ENCODE assay signal across 8 mouse cellular contexts in genomic region chr15:36939153-36939552, GRCm38 (mm10).
DNase-seq lines count a peak whose midpoint lies in the region; ATAC-seq and TF ChIP-seq lines count a peak whose summit lies in the region.

No protein-coding gene starts in this region.

- DNase-seq in heart, postnatal 25 days (ENCODE audit: low spot score) = no peak
- no peak for DNase-seq in forebrain, postnatal 0 days
- DNase-seq in liver, postnatal 0 days = no peak
- no peak for DNase-seq in ovary, adult 18-20 months (ENCODE audit: low spot score)
- DNase-seq in thymus, postnatal 10 days (ENCODE audit: low spot score in 2 of 2) = no peak
- no peak for DNase-seq in adrenal gland, postnatal 10 days

- no peak for TF ChIP-seq EP300 in liver, postnatal 0 days (IDR thresholded peaks at IDR 0.05; ENCODE audit: low read depth)

- H3K36me3 ChIP-seq in heart, embryonic 11.5 days (ENCODE audit: control insufficient read depth, insufficient read depth, low read length) = no peaks in the 10 kb centered on the region
- no peaks in the 10 kb centered on the region for H3K36me3 ChIP-seq in E14TG2a.4 (ENCODE audit: insufficient read depth, low read length)
- H3K36me3 ChIP-seq in forebrain, postnatal 0 days (ENCODE audit: insufficient read depth) = no peaks in the 10 kb centered on the region
- H3K36me3 ChIP-seq in liver, postnatal 0 days (replicated peaks; ENCODE audit: insufficient read depth, low read length) = no peaks in the 10 kb centered on the region

- H3K4me1 ChIP-seq in heart, embryonic 11.5 days (ENCODE audit: control insufficient read depth, insufficient read depth, low read length) = peaks cover 17% of the 10 kb centered on the region; the same call in 1 of the 2 replicates
- H3K4me1 ChIP-seq in E14TG2a.4 (replicated peaks; ENCODE audit: low read depth, low read length) = peaks cover 70% of the 10 kb centered on the region
- peaks cover 23% of the 10 kb centered on the region for H3K4me1 ChIP-seq in forebrain, postnatal 0 days (ENCODE audit: insufficient read depth)
- H3K4me1 ChIP-seq in liver, postnatal 0 days (ENCODE audit: insufficient read depth) = peaks cover 17% of the 10 kb centered on the region

- TF ChIP-seq CTCF in E14TG2a.4 (conservative IDR thresholded peaks at IDR 0.05; ENCODE audit: low read length) = no peak
- no peak for TF ChIP-seq CTCF in forebrain, postnatal 0 days (IDR thresholded peaks at IDR 0.05; ENCODE audit: low read depth)
- TF ChIP-seq CTCF in liver, postnatal 0 days (IDR thresholded peaks at IDR 0.05; ENCODE audit: low read depth) = no peak

- H3K27ac ChIP-seq in heart, embryonic 11.5 days (ENCODE audit: low read depth, low read length) = 0 out of 2 replicates have a peak overlapping the region, but pooled peaks have one; percentile 88
- H3K27ac ChIP-seq in forebrain, postnatal 0 days (ENCODE audit: low read depth, low read length) = peak overlapping the region; percentile 97
- H3K27ac ChIP-seq in liver, postnatal 0 days (ENCODE audit: low read depth) = peak overlapping the region; percentile 83; the same call in 1 of the 2 replicates

- peak overlapping the region; percentile 91 for H3K4me2 ChIP-seq in heart, embryonic 11.5 days
- H3K4me2 ChIP-seq in forebrain, postnatal 0 days (ENCODE audit: low read depth) = peak overlapping the region; percentile 93
- H3K4me2 ChIP-seq in liver, postnatal 0 days (ENCODE audit: low read depth, low read length) = peak overlapping the region; percentile 92

- H3K27me3 ChIP-seq in heart, embryonic 11.5 days (ENCODE audit: control insufficient read depth, insufficient read depth, low read length) = no peaks in the 10 kb centered on the region
- H3K27me3 ChIP-seq in E14TG2a.4 (ENCODE audit: insufficient read depth, low read length) = no peaks in the 10 kb centered on the region
- H3K27me3 ChIP-seq in forebrain, postnatal 0 days (ENCODE audit: insufficient read depth, low read length) = no peaks in the 10 kb centered on the region
- no peaks in the 10 kb centered on the region for H3K27me3 ChIP-seq in liver, postnatal 0 days (ENCODE audit: insufficient read depth, low read length)

- 33% methylated on average over 9 of the region's 9 CpGs for WGBS in heart, embryonic 11.5 days (ENCODE audit: insufficient replicate concordance)
- WGBS in forebrain, postnatal 0 days = 28% methylated on average over 9 of the region's 9 CpGs
- whole genome bisulfite sequencing in liver, postnatal 0 days (ENCODE audit: insufficient replicate concordance) = 34% methylated on average over 8 of the region's 9 CpGs

- H3K9me3 ChIP-seq in heart, embryonic 11.5 days (replicated peaks; ENCODE audit: control insufficient read depth, low read length) = no peaks in the 10 kb centered on the region
- H3K9me3 ChIP-seq in E14TG2a.4 (ENCODE audit: low read length) = no peaks in the 10 kb centered on the region
- no peaks in the 10 kb centered on the region for H3K9me3 ChIP-seq in forebrain, postnatal 0 days (ENCODE audit: low read length)
- no peaks in the 10 kb centered on the region for H3K9me3 ChIP-seq in liver, postnatal 0 days (ENCODE audit: low read length)

- H3K9ac ChIP-seq in heart, embryonic 11.5 days (ENCODE audit: low read depth, low read length) = peak overlapping the region; percentile 88
- peak overlapping the region; percentile 92 for H3K9ac ChIP-seq in forebrain, postnatal 0 days
- no peak overlapping the region for H3K9ac ChIP-seq in liver, postnatal 0 days (replicated peaks)

- ATAC-seq in heart, embryonic 11.5 days (replicated peaks; ENCODE audit: insufficient number of reproducible peaks, low FRiP score, low TSS enrichment) = no peak
- ATAC-seq in forebrain, postnatal 0 days = 0 out of 2 replicates have a peak, but pooled peaks have one; percentile 0
- no peak for ATAC-seq in liver, postnatal 0 days

- peak overlapping the region; percentile 63 for H3K4me3 ChIP-seq in heart, embryonic 11.5 days (ENCODE audit: low read depth, low read length)
- H3K4me3 ChIP-seq in E14TG2a.4 (replicated peaks; ENCODE audit: low read length) = peak overlapping the region; percentile 82
- peak overlapping the region; percentile 47 for H3K4me3 ChIP-seq in forebrain, postnatal 0 days (ENCODE audit: low read depth, low read length)
- H3K4me3 ChIP-seq in liver, postnatal 0 days (ENCODE audit: low read depth, low read length) = peak overlapping the region; percentile 58

- intact Hi-C loops in heart, postnatal 25 days (cut with DNase I) = loop anchor here (2.0 kb wide), 2 partner anchors 66 to 144 kb away; no protein-coding TSS in a partner anchor
